ENCODE assay signal across 8 mouse cellular contexts in the genomic region with DNA sequence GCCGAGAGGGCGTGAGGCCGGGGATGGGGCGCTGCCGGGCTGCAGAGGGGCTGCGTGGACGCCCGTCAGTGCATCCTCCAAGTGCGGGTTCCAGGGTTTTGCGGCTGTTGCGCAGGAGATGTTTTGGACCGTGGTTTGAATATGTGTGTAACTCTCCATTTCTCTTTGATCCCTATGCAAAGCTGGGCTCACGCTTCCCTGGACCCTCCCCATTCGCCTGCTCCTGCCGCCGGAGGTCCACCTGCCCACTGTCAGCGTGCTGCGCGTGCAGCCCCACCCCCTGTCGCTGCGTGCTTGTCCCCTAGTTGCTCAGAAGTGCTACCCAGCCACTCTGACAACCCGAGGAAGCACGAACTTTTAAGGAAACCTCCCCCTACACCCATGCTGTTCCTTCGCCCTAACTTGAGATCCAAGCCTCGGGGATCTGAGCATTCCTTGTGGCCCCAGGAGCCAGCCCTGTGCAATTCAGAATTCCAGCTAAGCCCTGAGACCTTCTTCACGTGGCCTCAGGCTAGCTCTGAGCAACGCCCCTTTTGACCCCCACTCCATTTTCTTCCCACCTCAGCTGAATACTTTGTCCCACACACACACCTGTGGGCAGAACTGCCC. TPM values are rescaled to one million over a fixed set of nuclear protein-coding genes. Genes with fewer than 3 reads are reported as not detected.
A peak's percentile ranks its signal among the peaks of the same experiment; 100 is the strongest.
DNase-seq lines count a peak whose midpoint lies in the region; ATAC-seq lines count a peak whose summit lies in the region.

No protein-coding gene starts in this region.

- no peak overlapping the region for H3K27ac ChIP-seq in heart, embryonic 13.5 days (replicated peaks)
- H3K27ac ChIP-seq in forebrain, embryonic 15.5 days (replicated peaks) = no peak overlapping the region
- peak overlapping the region; percentile 65; the same call in 1 of the 2 replicates for H3K27ac ChIP-seq in liver, embryonic 15.5 days (replicated peaks)

- H3K27me3 ChIP-seq in heart, embryonic 13.5 days (replicated peaks) = peaks cover 61% of the 10 kb centered on the region
- H3K27me3 ChIP-seq in forebrain, embryonic 15.5 days = peaks cover 22% of the 10 kb centered on the region
- H3K27me3 ChIP-seq in liver, embryonic 15.5 days = peaks cover 39% of the 10 kb centered on the region

- no peak for DNase-seq in heart, adult 18-20 months
- peak; percentile 71 for DNase-seq in ES-CJ7 (ENCODE audit: low read depth, low spot score)
- DNase-seq in cerebellum, adult 8-10 months = no peak
- no peak for DNase-seq in frontal cortex, postnatal 14 days (ENCODE audit: low spot score in 2 of 2)
- no peak for DNase-seq in layer of hippocampus, postnatal 25 days (ENCODE audit: extremely low spot score in 1 of 2, low spot score in 1 of 2)

- 3% methylated on average over 27 of the region's 27 CpGs for WGBS in heart, embryonic 13.5 days
- WGBS in forebrain, embryonic 15.5 days = 2% methylated on average over 27 of the region's 27 CpGs
- WGBS in liver, embryonic 15.5 days (ENCODE audit: insufficient replicate concordance) = 8% methylated on average over 27 of the region's 27 CpGs

- peak overlapping the region; percentile 88 for H3K4me2 ChIP-seq in heart, embryonic 13.5 days
- peak overlapping the region; percentile 96 for H3K4me2 ChIP-seq in forebrain, embryonic 15.5 days (replicated peaks)
- H3K4me2 ChIP-seq in liver, embryonic 15.5 days = peak overlapping the region; percentile 74

- peak overlapping the region; percentile 61 for H3K4me3 ChIP-seq in heart, embryonic 13.5 days
- H3K4me3 ChIP-seq in forebrain, embryonic 15.5 days = peak overlapping the region; percentile 57
- peak overlapping the region; percentile 55 for H3K4me3 ChIP-seq in liver, embryonic 15.5 days (replicated peaks)

- no peak for ATAC-seq in heart, embryonic 13.5 days (ENCODE audit: extremely low read depth, insufficient number of reproducible peaks, low FRiP score, low TSS enrichment)
- ATAC-seq in forebrain, embryonic 15.5 days (replicated peaks) = peak; percentile 9; the same call in 1 of the 2 replicates
- ATAC-seq in liver, embryonic 15.5 days (ENCODE audit: insufficient read depth) = no peak

- H3K36me3 ChIP-seq in heart, embryonic 13.5 days = no peaks in the 10 kb centered on the region
- no peaks in the 10 kb centered on the region for H3K36me3 ChIP-seq in forebrain, embryonic 15.5 days
- no peaks in the 10 kb centered on the region for H3K36me3 ChIP-seq in liver, embryonic 15.5 days (replicated peaks)

- no peaks in the 10 kb centered on the region for H3K9me3 ChIP-seq in heart, embryonic 13.5 days
- no peaks in the 10 kb centered on the region for H3K9me3 ChIP-seq in forebrain, embryonic 15.5 days
- H3K9me3 ChIP-seq in liver, embryonic 15.5 days (replicated peaks) = no peaks in the 10 kb centered on the region

- peak overlapping the region; percentile 71 for H3K9ac ChIP-seq in heart, embryonic 13.5 days
- H3K9ac ChIP-seq in forebrain, embryonic 15.5 days (replicated peaks) = peak overlapping the region; percentile 49
- peak overlapping the region; percentile 49 for H3K9ac ChIP-seq in liver, embryonic 15.5 days

- peaks cover 40% of the 10 kb centered on the region for H3K4me1 ChIP-seq in heart, embryonic 13.5 days
- peaks cover 21% of the 10 kb centered on the region for H3K4me1 ChIP-seq in forebrain, embryonic 15.5 days
- peaks cover 41% of the 10 kb centered on the region for H3K4me1 ChIP-seq in liver, embryonic 15.5 days (replicated peaks)

RNA-seq across cellular contexts. Expression of a gene that starts 0.8 kb away (rescaled TPM):
- polyA plus RNA-seq in heart, embryonic 13.5 days (2015; fragmentation: Nextera tagmentation; extraction: Ambion mirVana) = 1.5 and 1.6 TPM in 2 replicates
- under 1 TPM; 0.21 to 0.52 TPM for total RNA-seq in heart, adult 18-20 months (2021)
- polyA plus RNA-seq in forebrain, embryonic 15.5 days (2015; fragmentation: Nextera tagmentation; extraction: Ambion mirVana) = 5.2 and 5.9 TPM in 2 replicates
- polyA plus RNA-seq in liver, embryonic 15.5 days (2015; fragmentation: Nextera tagmentation; extraction: Ambion mirVana) = 11.3 and 14.2 TPM in 2 replicates
- total RNA-seq in layer of hippocampus, postnatal 25 days (2021) = 1 to 10 TPM; 1.8 to 2.7 TPM

RNA-seq across cellular contexts. Expression of a gene that starts 13.8 kb away (rescaled TPM):
- 0.39 TPM in 1 of 2 replicates, not detected in the other for polyA plus RNA-seq in heart, embryonic 13.5 days (2015; fragmentation: Nextera tagmentation; extraction: Ambion mirVana)
- not detected for total RNA-seq in heart, adult 18-20 months (2021)
- not detected in 2 replicates for polyA plus RNA-seq in forebrain, embryonic 15.5 days (2015; fragmentation: Nextera tagmentation; extraction: Ambion mirVana)
- 0.66 and 0.84 TPM in 2 replicates for polyA plus RNA-seq in liver, embryonic 15.5 days (2015; fragmentation: Nextera tagmentation; extraction: Ambion mirVana)
- not detected for total RNA-seq in layer of hippocampus, postnatal 25 days (2021)

RNA-seq across cellular contexts. Expression of a gene that starts 42.5 kb away (rescaled TPM):
- 0.60 TPM in 1 of 2 replicates, not detected in the other for polyA plus RNA-seq in heart, embryonic 13.5 days (2015; fragmentation: Nextera tagmentation; extraction: Ambion mirVana)
- total RNA-seq in heart, adult 18-20 months (2021) = not detected
- polyA plus RNA-seq in forebrain, embryonic 15.5 days (2015; fragmentation: Nextera tagmentation; extraction: Ambion mirVana) = not detected in 2 replicates
- polyA plus RNA-seq in liver, embryonic 15.5 days (2015; fragmentation: Nextera tagmentation; extraction: Ambion mirVana) = not detected in 2 replicates
- not detected for total RNA-seq in layer of hippocampus, postnatal 25 days (2021)

RNA-seq across cellular contexts. Expression of a gene that starts 54.5 kb away (rescaled TPM):
- 0.13 and 0.18 TPM in 2 replicates for polyA plus RNA-seq in heart, embryonic 13.5 days (2015; fragmentation: Nextera tagmentation; extraction: Ambion mirVana)
- total RNA-seq in heart, adult 18-20 months (2021) = not detected
- polyA plus RNA-seq in forebrain, embryonic 15.5 days (2015; fragmentation: Nextera tagmentation; extraction: Ambion mirVana) = 0.32 TPM in 1 of 2 replicates, not detected in the other
- 8.3 and 10.2 TPM in 2 replicates for polyA plus RNA-seq in liver, embryonic 15.5 days (2015; fragmentation: Nextera tagmentation; extraction: Ambion mirVana)
- not detected for total RNA-seq in layer of hippocampus, postnatal 25 days (2021)
